ENCODE assay signal across 21 mouse cellular contexts in genomic region chr6:148421577-148421976, GRCm38 (mm10). TPM values are rescaled to one million over a fixed set of nuclear protein-coding genes. Genes with fewer than 3 reads are reported as not detected.
DNase-seq lines count a peak whose midpoint lies in the region; ATAC-seq and TF ChIP-seq lines count a peak whose summit lies in the region.
"Had no signal": no experiment of that assay in that cellular context is flagged by ENCODE, and none has a peak within 500 bp of the region (broad histone marks: within the 10 kb centered on the region; RNA-seq: fewer than 3 reads in every experiment).

No protein-coding gene starts in this region.

- H3K4me3 ChIP-seq in forebrain, embryonic 14.5 days (ENCODE audit: low read depth, low read length): no peak overlapping the region
- H3K4me3 ChIP-seq in forebrain, embryonic 13.5 days: no peak overlapping the region
- no peak overlapping the region for H3K4me3 ChIP-seq in hindbrain, embryonic 16.5 days (ENCODE audit: low read length)
- no peak overlapping the region for H3K4me3 ChIP-seq in hindbrain, embryonic 11.5 days (ENCODE audit: low read depth, low read length)
- no peak overlapping the region for H3K4me3 ChIP-seq in midbrain, postnatal 0 days (ENCODE audit: low read depth, low read length)
- H3K4me3 ChIP-seq in midbrain, embryonic 13.5 days (replicated peaks): no peak overlapping the region
- H3K4me3 ChIP-seq in hindbrain, postnatal 0 days (ENCODE audit: low read length): no peak overlapping the region
- H3K4me3 ChIP-seq: forebrain, embryonic 12.5 days; heart, embryonic 13.5 days; neural tube, embryonic 12.5 days had no signal

- H3K4me1 ChIP-seq in forebrain, embryonic 14.5 days (ENCODE audit: control insufficient read depth, insufficient read depth, low read length): no peaks in the 10 kb centered on the region
- H3K4me1 ChIP-seq in forebrain, embryonic 13.5 days: no peaks in the 10 kb centered on the region
- H3K4me1 ChIP-seq in hindbrain, embryonic 16.5 days (ENCODE audit: control insufficient read depth, insufficient read depth, low read depth, low read length): peaks cover 3% of the 10 kb centered on the region; the same call in 1 of the 2 replicates
- no peaks in the 10 kb centered on the region for H3K4me1 ChIP-seq in hindbrain, embryonic 11.5 days (replicated peaks; ENCODE audit: control insufficient read depth, insufficient read depth, low read length)
- no peaks in the 10 kb centered on the region for H3K4me1 ChIP-seq in midbrain, postnatal 0 days (ENCODE audit: insufficient read depth, low read length)
- peaks cover 5% of the 10 kb centered on the region; the same call in 1 of the 2 replicates for H3K4me1 ChIP-seq in midbrain, embryonic 13.5 days (replicated peaks)
- H3K4me1 ChIP-seq in hindbrain, postnatal 0 days (ENCODE audit: insufficient read depth, low read length): no peaks in the 10 kb centered on the region
- H3K4me1 ChIP-seq: forebrain, embryonic 12.5 days; neural tube, embryonic 12.5 days had no signal

- H3K9me3 ChIP-seq in forebrain, embryonic 14.5 days (replicated peaks; ENCODE audit: control insufficient read depth, low read length): no peaks in the 10 kb centered on the region
- H3K9me3 ChIP-seq in forebrain, embryonic 13.5 days (replicated peaks): no peaks in the 10 kb centered on the region
- H3K9me3 ChIP-seq in hindbrain, embryonic 16.5 days (ENCODE audit: control insufficient read depth, low read length): no peaks in the 10 kb centered on the region
- no peaks in the 10 kb centered on the region for H3K9me3 ChIP-seq in hindbrain, embryonic 11.5 days (ENCODE audit: control insufficient read depth, low read length)
- H3K9me3 ChIP-seq in midbrain, postnatal 0 days (ENCODE audit: low read length): no peaks in the 10 kb centered on the region
- H3K9me3 ChIP-seq in midbrain, embryonic 13.5 days: no peaks in the 10 kb centered on the region
- H3K9me3 ChIP-seq in hindbrain, postnatal 0 days (ENCODE audit: low read length): no peaks in the 10 kb centered on the region
- H3K9me3 ChIP-seq: forebrain, embryonic 12.5 days; G1E; heart, embryonic 13.5 days; neural tube, embryonic 12.5 days had no signal

- no peak overlapping the region for H3K9ac ChIP-seq in forebrain, embryonic 14.5 days (ENCODE audit: low read length)
- no peak overlapping the region for H3K9ac ChIP-seq in forebrain, embryonic 13.5 days
- H3K9ac ChIP-seq in hindbrain, embryonic 16.5 days (ENCODE audit: low read depth, low read length): no peak overlapping the region; the same call in 1 of the 2 replicates
- H3K9ac ChIP-seq in hindbrain, embryonic 11.5 days (ENCODE audit: low read depth, low read length): no peak overlapping the region
- H3K9ac ChIP-seq in midbrain, postnatal 0 days (replicated peaks; ENCODE audit: low read length, poor library complexity, severe bottlenecking): no peak overlapping the region
- no peak overlapping the region for H3K9ac ChIP-seq in midbrain, embryonic 13.5 days (replicated peaks)
- no peak overlapping the region for H3K9ac ChIP-seq in hindbrain, postnatal 0 days (replicated peaks; ENCODE audit: low read length)
- H3K9ac ChIP-seq: forebrain, embryonic 12.5 days; heart, embryonic 13.5 days; liver, embryonic 14.5 days; neural tube, embryonic 12.5 days had no signal

- TF ChIP-seq CTCF in midbrain, postnatal 0 days (IDR thresholded peaks at IDR 0.05): no peak
- no peak for TF ChIP-seq CTCF in hindbrain, postnatal 0 days (IDR thresholded peaks at IDR 0.05; ENCODE audit: low read depth)

- H3K4me2 ChIP-seq in forebrain, embryonic 14.5 days (ENCODE audit: low read length): no peak overlapping the region
- H3K4me2 ChIP-seq in forebrain, embryonic 13.5 days: no peak overlapping the region
- H3K4me2 ChIP-seq in hindbrain, embryonic 16.5 days (ENCODE audit: low read length): no peak overlapping the region
- H3K4me2 ChIP-seq in hindbrain, embryonic 11.5 days (replicated peaks; ENCODE audit: low read depth, low read length): no peak overlapping the region
- no peak overlapping the region for H3K4me2 ChIP-seq in midbrain, postnatal 0 days (ENCODE audit: low read depth, low read length, poor library complexity, severe bottlenecking)
- H3K4me2 ChIP-seq in midbrain, embryonic 13.5 days (replicated peaks): no peak overlapping the region
- H3K4me2 ChIP-seq in hindbrain, postnatal 0 days (ENCODE audit: low read depth, low read length): no peak overlapping the region
- H3K4me2 ChIP-seq: forebrain, embryonic 12.5 days; heart, embryonic 13.5 days; neural tube, embryonic 12.5 days had no signal

- 54% methylated on average over 7 of the region's 7 CpGs for WGBS in forebrain, embryonic 14.5 days
- 61% methylated on average over 7 of the region's 7 CpGs for WGBS in forebrain, embryonic 13.5 days
- WGBS in hindbrain, embryonic 16.5 days: 49% methylated on average over 7 of the region's 7 CpGs
- WGBS in hindbrain, embryonic 11.5 days: 75% methylated on average over 7 of the region's 7 CpGs
- 47% methylated on average over 7 of the region's 7 CpGs for WGBS in midbrain, postnatal 0 days
- WGBS in midbrain, embryonic 13.5 days: 66% methylated on average over 7 of the region's 7 CpGs
- WGBS in hindbrain, postnatal 0 days: 48% methylated on average over 7 of the region's 7 CpGs

- no peak overlapping the region for H3K27ac ChIP-seq in forebrain, embryonic 14.5 days (ENCODE audit: low read depth, low read length)
- H3K27ac ChIP-seq in forebrain, embryonic 13.5 days: no peak overlapping the region
- no peak overlapping the region for H3K27ac ChIP-seq in hindbrain, embryonic 16.5 days (ENCODE audit: low read depth, low read length)
- no peak overlapping the region for H3K27ac ChIP-seq in hindbrain, embryonic 11.5 days (ENCODE audit: low read depth, low read length)
- no peak overlapping the region for H3K27ac ChIP-seq in midbrain, postnatal 0 days (ENCODE audit: low read depth, low read length)
- no peak overlapping the region for H3K27ac ChIP-seq in midbrain, embryonic 13.5 days
- H3K27ac ChIP-seq in hindbrain, postnatal 0 days: no peak overlapping the region
- H3K27ac ChIP-seq: forebrain, embryonic 12.5 days; heart, embryonic 13.5 days; liver, embryonic 14.5 days; neural tube, embryonic 12.5 days had no signal

- no peaks in the 10 kb centered on the region for H3K36me3 ChIP-seq in forebrain, embryonic 14.5 days (ENCODE audit: control insufficient read depth, insufficient read depth, low read length)
- H3K36me3 ChIP-seq in forebrain, embryonic 13.5 days (ENCODE audit: poor library complexity, severe bottlenecking): no peaks in the 10 kb centered on the region
- no peaks in the 10 kb centered on the region for H3K36me3 ChIP-seq in hindbrain, embryonic 16.5 days (ENCODE audit: control insufficient read depth, insufficient read depth, low read length)
- H3K36me3 ChIP-seq in hindbrain, embryonic 11.5 days (ENCODE audit: control insufficient read depth, insufficient read depth, low read length): no peaks in the 10 kb centered on the region
- no peaks in the 10 kb centered on the region for H3K36me3 ChIP-seq in midbrain, postnatal 0 days (ENCODE audit: insufficient read depth, low read length)
- no peaks in the 10 kb centered on the region for H3K36me3 ChIP-seq in midbrain, embryonic 13.5 days
- H3K36me3 ChIP-seq in hindbrain, postnatal 0 days (ENCODE audit: insufficient read depth, low read length): no peaks in the 10 kb centered on the region
- H3K36me3 ChIP-seq: forebrain, embryonic 12.5 days; G1E; heart, embryonic 13.5 days; neural tube, embryonic 12.5 days had no signal

- no peaks in the 10 kb centered on the region for H3K27me3 ChIP-seq in forebrain, embryonic 14.5 days (replicated peaks; ENCODE audit: control insufficient read depth, insufficient read depth, low read length)
- no peaks in the 10 kb centered on the region for H3K27me3 ChIP-seq in forebrain, embryonic 13.5 days
- H3K27me3 ChIP-seq in hindbrain, embryonic 16.5 days (replicated peaks; ENCODE audit: control insufficient read depth, insufficient read depth, low read length): no peaks in the 10 kb centered on the region
- H3K27me3 ChIP-seq in hindbrain, embryonic 11.5 days (ENCODE audit: control insufficient read depth, insufficient read depth, low read length): no peaks in the 10 kb centered on the region
- H3K27me3 ChIP-seq in midbrain, postnatal 0 days (ENCODE audit: insufficient read depth, low read length): no peaks in the 10 kb centered on the region
- no peaks in the 10 kb centered on the region for H3K27me3 ChIP-seq in midbrain, embryonic 13.5 days
- H3K27me3 ChIP-seq in hindbrain, postnatal 0 days (ENCODE audit: insufficient read depth, low read length): no peaks in the 10 kb centered on the region
- H3K27me3 ChIP-seq: forebrain, embryonic 12.5 days; heart, embryonic 13.5 days; neural tube, embryonic 12.5 days had no signal

- ATAC-seq in forebrain, embryonic 14.5 days: no peak
- ATAC-seq in forebrain, embryonic 13.5 days: no peak
- ATAC-seq in hindbrain, embryonic 16.5 days: peak; percentile 74
- ATAC-seq in hindbrain, embryonic 11.5 days (ENCODE audit: low FRiP score): no peak
- no peak for ATAC-seq in midbrain, postnatal 0 days (ENCODE audit: low FRiP score)
- ATAC-seq in midbrain, embryonic 13.5 days: no peak
- ATAC-seq in hindbrain, postnatal 0 days: 0 out of 2 replicates have a peak, but pooled peaks have one; percentile 40
- ATAC-seq: inflammation-experienced regulatory T-cells, adult 6 months had no signal

- DNase-seq in forebrain, embryonic 14.5 days (ENCODE audit: low spot score): peak; percentile 22
- no peak for DNase-seq in hindbrain, embryonic 11.5 days (ENCODE audit: low spot score)
- DNase-seq in midbrain, postnatal 0 days (ENCODE audit: low spot score): peak; percentile 37
- DNase-seq in hindbrain, postnatal 0 days (ENCODE audit: low spot score): peak; percentile 45
- no peak for DNase-seq in adrenal gland, postnatal 36 days
- DNase-seq: adrenal gland, postnatal 25 days; cerebellum, adult 2 months; kidney, adult 8-10 months; kidney, postnatal 14 days; right cerebral cortex, postnatal 4 days; thymus, postnatal 14 days had no signal

RNA-seq across cellular contexts. Expression of gene Tmtc1, which starts 22.6 kb away (rescaled TPM):
- polyA plus RNA-seq in forebrain, embryonic 14.5 days (2014; fragmentation: Nextera tagmentation; extraction: Ambion mirVana): 1.3 and 2.3 TPM in 2 replicates
- polyA plus RNA-seq in forebrain, embryonic 13.5 days (2015; fragmentation: Nextera tagmentation; extraction: Ambion mirVana): 0.87 and 1.1 TPM in 2 replicates
- polyA plus RNA-seq in hindbrain, embryonic 16.5 days (2015; fragmentation: Nextera tagmentation; extraction: Ambion mirVana): 2.4 and 2.9 TPM in 2 replicates
- 0.74 and 1.1 TPM in 2 replicates for polyA plus RNA-seq in hindbrain, embryonic 11.5 days (2014; fragmentation: Nextera tagmentation; extraction: Ambion mirVana)
- total RNA-seq in midbrain, postnatal 0 days (2014; rRNA removed): 29.4 and 30.9 TPM in 2 replicates
- 1.6 and 2.0 TPM in 2 replicates for polyA plus RNA-seq in midbrain, postnatal 0 days (2015; fragmentation: Nextera tagmentation; extraction: Ambion mirVana)
- 1.3 and 2.9 TPM in 2 replicates for polyA plus RNA-seq in midbrain, embryonic 13.5 days (2015; fragmentation: Nextera tagmentation; extraction: Ambion mirVana)
- total RNA-seq in hindbrain, postnatal 0 days (2014; rRNA removed): 35.1 and 45.4 TPM in 2 replicates
- 2.4 and 3.0 TPM in 2 replicates for polyA plus RNA-seq in hindbrain, postnatal 0 days (2015; fragmentation: Nextera tagmentation; extraction: Ambion mirVana)
- total RNA-seq in adrenal gland, postnatal 36 days (2021): 10 to 100 TPM; 12.0 to 13.8 TPM
- total RNA-seq: granulocyte monocyte progenitor cell, adult 5-6 weeks had no signal
- polyA plus RNA-seq: G1E had no signal

Comparison
In these comparisons a context has a peak if more than half of its experiments do, and no peak if none do; other contexts are left out.
1. ATAC-seq: peak in hindbrain, embryonic 16.5 days (single experiment) and hindbrain, postnatal 0 days (single experiment); none in forebrain, embryonic 14.5 days (single experiment), forebrain, embryonic 13.5 days (single experiment), hindbrain, embryonic 11.5 days (single experiment), midbrain, postnatal 0 days (single experiment) and midbrain, embryonic 13.5 days (single experiment).
2. DNase-seq: peak in forebrain, embryonic 14.5 days (single experiment), midbrain, postnatal 0 days (single experiment) and hindbrain, postnatal 0 days (single experiment); none in hindbrain, embryonic 11.5 days (single experiment) and adrenal gland, postnatal 36 days (0 of 2).